Mouse (Mus musculus) heart, embryonic 12.5 days (tissue): ENCODE measurements around the gene Glis2. TPM values are rescaled to one million over a fixed set of nuclear protein-coding genes. Genes with fewer than 3 reads are reported as not detected.

ENCODE experiments used
- ATAC-seq: fragments of 200-750 bp; cut with Nextera tagmentation; 2 replicates; pipeline ENCODE4 v1.8.0; 2017; ENCODE audit warnings: moderate TSS enrichment, moderate library complexity; ENCODE audit not compliant: insufficient number of reproducible peaks, low FRiP score
- H3K27ac ChIP-seq: fragments of 300-500 bp; sonication (generic); 2 replicates; pipeline ENCODE4 v1.5.1; 2016; ENCODE audit warnings: mild to moderate bottlenecking, moderate library complexity; ENCODE audit not compliant: poor library complexity, severe bottlenecking
- H3K27me3 ChIP-seq: fragments of 300-500 bp; sonication (generic); replicated peaks from 2 replicates; pipeline ENCODE4 v1.6.1; 2016; ENCODE audit warnings: mild to moderate bottlenecking, moderate library complexity
- H3K36me3 ChIP-seq: fragments of 300-500 bp; sonication (generic); 2 replicates; pipeline ENCODE4 v1.6.1; 2016; ENCODE audit warnings: mild to moderate bottlenecking, moderate library complexity
- H3K4me1 ChIP-seq: fragments of 300-500 bp; sonication (generic); replicated peaks from 2 replicates; pipeline ENCODE4 v1.6.1; 2016; ENCODE audit warnings: mild to moderate bottlenecking
- H3K4me2 ChIP-seq: fragments of 300-500 bp; sonication (generic); 2 replicates; pipeline ENCODE4 v1.6.1; 2016; ENCODE audit warnings: mild to moderate bottlenecking, moderate library complexity
- H3K4me3 ChIP-seq: fragments of 300-500 bp; sonication (generic); 2 replicates; pipeline ENCODE4 v1.5.1; 2016; ENCODE audit warnings: mild to moderate bottlenecking
- H3K9ac ChIP-seq: fragments of 300-500 bp; sonication (generic); 2 replicates; pipeline ENCODE4 v1.6.1; 2016; ENCODE audit warnings: mild to moderate bottlenecking, moderate library complexity
- H3K9me3 ChIP-seq: fragments of 300-500 bp; sonication (generic); replicated peaks from 2 replicates; pipeline ENCODE4 v1.6.1; 2016; ENCODE audit warnings: mild to moderate bottlenecking, moderate library complexity
- WGBS: fragments of 180-500 bp; shearing (Covaris S2); methylation state at CpG from one replicate; pipeline ENCODE4 v1.1.7; 2016; 5-methylcytosine and 5-hydroxymethylcytosine counted together
- polyA plus RNA-seq: library from polyadenylated mRNA; unstranded; fragments of >200 nt; fragmentation: Nextera tagmentation; extraction: Ambion mirVana; gene quantifications from 2 replicates; pipeline ENCODE4 v1.2.1, GENCODE M21; 2016

The Glis2 gene
- polyA plus RNA-seq, 1 experiment from 2014 or later = 24.9 TPM

- Histone ChIP-seq H3K36me3 (no peaks in the 10 kb centered on the region), H3K27me3 (no peaks in the 10 kb centered on the region), H3K9ac (no peak overlapping the region), H3K9me3 (no peaks in the 10 kb centered on the region), H3K4me1 (peaks cover 30% of the 10 kb centered on the region), H3K4me3 (no peak overlapping the region), H3K27ac (no peak overlapping the region), H3K4me2 (no peak overlapping the region)
- 81% methylated on average over 3 of the region's 3 CpGs for WGBS
- no peak for ATAC-seq
Measured at GRCm38 (mm10) chr16:4583807-4584206, 10.7 kb upstream of the Glis2 start.

GRCm38 (mm10) chr16:4584438-4584837 is 10.1 kb upstream of the Glis2 start:
- Histone ChIP-seq H3K9ac (no peak overlapping the region), H3K9me3 (no peaks in the 10 kb centered on the region), H3K27me3 (no peaks in the 10 kb centered on the region), H3K27ac (no peak overlapping the region), H3K4me2 (no peak overlapping the region), H3K4me1 (peaks cover 26% of the 10 kb centered on the region), H3K36me3 (0 out of 2 replicates have a peak, but pooled peaks cover 2% of the 10 kb centered on the region), H3K4me3 (no peak overlapping the region)
- WGBS = 74% methylated on average over 5 of the region's 5 CpGs
- no peak for ATAC-seq

- WGBS = 7% methylated on average over 14 of the region's 14 CpGs
- Histone ChIP-seq H3K36me3 (peaks cover 10% of the 10 kb centered on the region), H3K4me2 (peak overlapping the region; percentile 66), H3K27ac (peak overlapping the region; percentile 79), H3K9me3 (no peaks in the 10 kb centered on the region), H3K4me3 (peak overlapping the region; percentile 41), H3K27me3 (no peaks in the 10 kb centered on the region), H3K9ac (peak overlapping the region; percentile 31), H3K4me1 (peaks cover 26% of the 10 kb centered on the region)
- peak; percentile 13 for ATAC-seq
Measured at GRCm38 (mm10) chr16:4585642-4586530, 8.6 kb upstream of the Glis2 start.

- under 1% methylated on average over 43 of the region's 43 CpGs for WGBS
- Histone ChIP-seq H3K4me1 (peaks cover 26% of the 10 kb centered on the region), H3K36me3 (peaks cover 14% of the 10 kb centered on the region), H3K9ac (peak overlapping the region; percentile 69), H3K9me3 (no peaks in the 10 kb centered on the region), H3K4me3 (peak overlapping the region; percentile 41), H3K27me3 (no peaks in the 10 kb centered on the region), H3K27ac (peak overlapping the region; percentile 93), H3K4me2 (peak overlapping the region; percentile 66)
- peak; percentile 99 for ATAC-seq
Measured at GRCm38 (mm10) chr16:4586531-4587123, 7.9 kb upstream of the Glis2 start.

GRCm38 (mm10) chr16:4587516-4588210 is 6.8 kb upstream of the Glis2 start:
- Histone ChIP-seq H3K4me3 (no peak overlapping the region), H3K27me3 (no peaks in the 10 kb centered on the region), H3K27ac (peak overlapping the region; percentile 93), H3K9me3 (no peaks in the 10 kb centered on the region), H3K9ac (peak overlapping the region; percentile 32), H3K4me2 (peak overlapping the region; percentile 66; the same call in 1 of the 2 replicates), H3K4me1 (peaks cover 31% of the 10 kb centered on the region), H3K36me3 (peaks cover 14% of the 10 kb centered on the region)
- 32% methylated on average over 5 of the region's 5 CpGs for WGBS
- no peak for ATAC-seq

GRCm38 (mm10) chr16:4590236-4590635 is 4.3 kb upstream of the Glis2 start:
- Histone ChIP-seq H3K9ac (no peak overlapping the region), H3K27ac (no peak overlapping the region), H3K4me3 (no peak overlapping the region), H3K27me3 (no peaks in the 10 kb centered on the region), H3K36me3 (peaks cover 14% of the 10 kb centered on the region), H3K9me3 (no peaks in the 10 kb centered on the region), H3K4me2 (no peak overlapping the region), H3K4me1 (peaks cover 37% of the 10 kb centered on the region)
- WGBS = 91% methylated on average over 9 of the region's 9 CpGs
- no peak for ATAC-seq

GRCm38 (mm10) chr16:4592909-4593875 is 1.3 kb upstream of the Glis2 start:
- H3K4me3 ChIP-seq = peak overlapping the region; percentile 87
- H3K9ac ChIP-seq = peak overlapping the region; percentile 97
- 13% methylated on average over 32 of the region's 32 CpGs for WGBS
- no peaks in the 10 kb centered on the region for H3K27me3 ChIP-seq
- peak overlapping the region; percentile 96 for H3K27ac ChIP-seq
- H3K36me3 ChIP-seq = peaks cover 14% of the 10 kb centered on the region
- H3K4me2 ChIP-seq = peak overlapping the region; percentile 78
- ATAC-seq = no peak
- no peaks in the 10 kb centered on the region for H3K9me3 ChIP-seq
- H3K4me1 ChIP-seq = peaks cover 47% of the 10 kb centered on the region

- H3K27me3 ChIP-seq = no peaks in the 10 kb centered on the region
- H3K9ac ChIP-seq = peak overlapping the region; percentile 97
- peaks cover 64% of the 10 kb centered on the region for H3K4me1 ChIP-seq
- H3K9me3 ChIP-seq = no peaks in the 10 kb centered on the region
- peak overlapping the region; percentile 78 for H3K4me2 ChIP-seq
- H3K4me3 ChIP-seq = peak overlapping the region; percentile 87
- ATAC-seq = peak; percentile 22
- peak overlapping the region; percentile 96 for H3K27ac ChIP-seq
- H3K36me3 ChIP-seq = peaks cover 10% of the 10 kb centered on the region
- WGBS = under 1% methylated on average over 48 of the region's 52 CpGs
Measured at GRCm38 (mm10) chr16:4594814-4595526, 457 bp downstream of the Glis2 start.

GRCm38 (mm10) chr16:4595527-4595963 is 1.0 kb downstream of the Glis2 start:
- ATAC-seq = peak; percentile 30
- Histone ChIP-seq H3K4me3 (peak overlapping the region; percentile 87), H3K27ac (peak overlapping the region; percentile 96), H3K36me3 (peaks cover 7% of the 10 kb centered on the region), H3K27me3 (no peaks in the 10 kb centered on the region), H3K4me2 (peak overlapping the region; percentile 78), H3K9me3 (no peaks in the 10 kb centered on the region), H3K9ac (peak overlapping the region; percentile 97), H3K4me1 (peaks cover 69% of the 10 kb centered on the region)
- 12% methylated on average over 5 of the region's 5 CpGs for WGBS
